Mouse (Mus musculus) liver, embryonic 14.5 days (tissue): ENCODE results near the gene Siva1.

Experiments used
- CTCF ChIP-seq: IDR thresholded peaks from 2 replicates; pipeline ENCODE4 v1.5.1; 2016; ENCODE audit warnings: antibody characterized with exemption, low read depth, control low read depth
- EP300 ChIP-seq: IDR thresholded peaks from 2 replicates; pipeline ENCODE4 v1.6.1; 2016; ENCODE audit warnings: antibody characterized with exemption, low read depth

- TF ChIP-seq EP300 (no peak), CTCF (no peak)
These were observed 19.2 kb downstream of the Siva1 start for GRCm38 (mm10) chr12:112663716-112664115.
